ENCODE assay signal across 16 mouse cellular contexts in the genomic region with DNA sequence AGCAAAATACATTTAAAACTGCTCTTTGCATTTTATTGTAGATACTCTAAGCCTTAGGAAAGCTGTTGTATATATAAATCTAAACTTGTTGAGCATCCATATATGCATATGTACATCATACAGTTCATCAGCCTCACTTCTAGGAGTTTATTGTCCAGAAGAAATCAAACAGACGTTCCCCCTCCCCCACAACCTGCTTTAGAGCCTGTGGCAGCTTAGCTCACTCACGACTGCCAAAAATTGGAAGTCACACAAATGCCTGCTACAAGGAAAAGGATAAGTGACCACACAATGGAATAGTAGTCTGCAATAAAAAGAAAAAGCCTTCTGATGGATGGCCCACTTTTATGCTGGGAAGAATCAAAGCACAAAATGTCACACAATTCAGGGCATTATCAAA.
"Had no signal": no experiment of that assay in that cellular context is flagged by ENCODE, and none has a peak within 500 bp of the region (broad histone marks: within the 10 kb centered on the region; RNA-seq: fewer than 3 reads in every experiment).

No protein-coding gene starts in this region.

- H3K27ac ChIP-seq: neural tube, embryonic 13.5 days; neural tube, embryonic 15.5 days; stomach, embryonic 15.5 days; stomach, postnatal 0 days had no signal

- H3K9ac ChIP-seq: neural tube, embryonic 13.5 days; neural tube, embryonic 15.5 days; stomach, embryonic 15.5 days had no signal

- H3K4me2 ChIP-seq: neural tube, embryonic 13.5 days; neural tube, embryonic 15.5 days; stomach, embryonic 15.5 days had no signal

- H3K9me3 ChIP-seq: neural tube, embryonic 13.5 days; neural tube, embryonic 15.5 days; stomach, embryonic 15.5 days had no signal

- H3K4me3 ChIP-seq: neural tube, embryonic 13.5 days; neural tube, embryonic 15.5 days; stomach, embryonic 15.5 days had no signal

- DNase-seq: retina, postnatal 1 day; right cerebral cortex, adult 18-20 months; right cerebral cortex, postnatal 14 days; right cerebral cortex, postnatal 25 days; right cerebral cortex, postnatal 4 days; spleen, adult 18-20 months; thymus, adult 18-20 months; thymus, adult 2 months; thymus, postnatal 14 days; thymus, postnatal 25 days; thymus, postnatal 36 days; thymus, postnatal 4 days had no signal

- H3K4me1 ChIP-seq: neural tube, embryonic 13.5 days; neural tube, embryonic 15.5 days; stomach, embryonic 15.5 days had no signal

- H3K27me3 ChIP-seq: neural tube, embryonic 13.5 days; neural tube, embryonic 15.5 days; stomach, embryonic 15.5 days had no signal

- H3K36me3 ChIP-seq: neural tube, embryonic 13.5 days; neural tube, embryonic 15.5 days; stomach, embryonic 15.5 days had no signal
